Mouse (Mus musculus) right cerebral cortex, adult 2 months (tissue): ENCODE data around the gene Ttll10.

Experiments
- DNase-seq, 2 experiments: peaks; one replicate each; pipeline ENCODE4 v3.0.0; 2021 to 2022; ENCODE audit warnings: low spot score in 2 of 2

Ttll10 gene

GRCm38 (mm10) chr4:156059261-156059660 is at the start of gene Ttll10:
Gene Ttll10 (minus strand): TSS chr4:156059414.
- DNase-seq = no peak

- no peak for DNase-seq
These were observed 44.1 kb upstream of the Ttll10 start for GRCm38 (mm10) chr4:156103342-156103741.

- no peak for DNase-seq
These were observed 42.3 kb upstream of the Ttll10 start for GRCm38 (mm10) chr4:156101481-156101903.

- DNase-seq = no peak
These were observed 41.3 kb upstream of the Ttll10 start for GRCm38 (mm10) chr4:156100501-156100900.

- no peak for DNase-seq
These were observed 40.2 kb upstream of the Ttll10 start for GRCm38 (mm10) chr4:156099427-156099826.

- DNase-seq = no peak
These were observed 38.7 kb upstream of the Ttll10 start for GRCm38 (mm10) chr4:156097770-156098366.

GRCm38 (mm10) chr4:156096191-156096590 is 37.0 kb upstream of the Ttll10 start:
- no peak for DNase-seq

GRCm38 (mm10) chr4:156093758-156094157 is 34.5 kb upstream of the Ttll10 start:
- no peak for DNase-seq

GRCm38 (mm10) chr4:156092765-156093164 is 33.6 kb upstream of the Ttll10 start:
- no peak for DNase-seq

GRCm38 (mm10) chr4:156091236-156091635 is 32.0 kb upstream of the Ttll10 start:
- DNase-seq = no peak

- DNase-seq = no peak
These were observed 28.3 kb upstream of the Ttll10 start for GRCm38 (mm10) chr4:156087398-156088087.

GRCm38 (mm10) chr4:156085256-156085655 is 26.0 kb upstream of the Ttll10 start:
- no peak for DNase-seq

- DNase-seq = no peak
These were observed 25.1 kb upstream of the Ttll10 start for GRCm38 (mm10) chr4:156084096-156084879.

- no peak for DNase-seq
These were observed 24.1 kb upstream of the Ttll10 start for GRCm38 (mm10) chr4:156083348-156083747.

- no peak for DNase-seq
These were observed 23.5 kb upstream of the Ttll10 start for GRCm38 (mm10) chr4:156082621-156083234.

- no peak for DNase-seq
These were observed 18.5 kb upstream of the Ttll10 start for GRCm38 (mm10) chr4:156077499-156078301.

- no peak for DNase-seq
These were observed 17.7 kb upstream of the Ttll10 start for GRCm38 (mm10) chr4:156076911-156077382.

- no peak for DNase-seq
These were observed 11.5 kb upstream of the Ttll10 start for GRCm38 (mm10) chr4:156070716-156071115.

- DNase-seq = no peak
These were observed 11.1 kb upstream of the Ttll10 start for GRCm38 (mm10) chr4:156070276-156070675.

- no peak for DNase-seq
These were observed 10.5 kb upstream of the Ttll10 start for GRCm38 (mm10) chr4:156069701-156070100.

GRCm38 (mm10) chr4:156067256-156067949 is 8.2 kb upstream of the Ttll10 start:
- DNase-seq = no peak
